Mouse (Mus musculus) urinary bladder, postnatal 36 days (tissue): ENCODE results near the gene Ssu2.

Source experiments
- DNase-seq, 2 experiments: peaks; one replicate each; pipeline ENCODE4 v3.0.0; 2022; ENCODE audit warnings: low spot score in 2 of 2, mixed read lengths in 1 of 2

Ssu2 gene

DNA sequence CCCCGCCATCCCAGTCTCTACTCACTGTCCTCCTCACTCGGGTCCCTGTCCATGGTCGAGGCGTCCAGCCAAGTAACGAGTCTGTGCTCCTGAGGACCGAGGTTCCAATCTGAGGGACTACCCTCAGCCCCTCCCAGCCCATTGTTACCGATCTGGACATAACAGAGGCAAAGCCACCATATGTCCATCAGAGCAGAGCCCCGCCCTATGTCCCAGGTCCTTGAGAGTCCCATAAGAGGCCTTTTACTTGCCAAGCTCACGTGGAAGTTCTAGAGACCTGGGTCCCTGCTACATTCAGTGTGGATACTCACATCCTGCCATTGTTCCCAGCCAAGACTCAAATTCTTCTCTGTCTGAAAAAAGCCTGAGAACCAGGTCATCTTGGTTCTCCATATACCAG is at the start of gene Ssu2:
TSS of gene Ssu2 (minus strand) at position 77 of the 400 bp plus-strand sequence.
- no peak for DNase-seq

DNA sequence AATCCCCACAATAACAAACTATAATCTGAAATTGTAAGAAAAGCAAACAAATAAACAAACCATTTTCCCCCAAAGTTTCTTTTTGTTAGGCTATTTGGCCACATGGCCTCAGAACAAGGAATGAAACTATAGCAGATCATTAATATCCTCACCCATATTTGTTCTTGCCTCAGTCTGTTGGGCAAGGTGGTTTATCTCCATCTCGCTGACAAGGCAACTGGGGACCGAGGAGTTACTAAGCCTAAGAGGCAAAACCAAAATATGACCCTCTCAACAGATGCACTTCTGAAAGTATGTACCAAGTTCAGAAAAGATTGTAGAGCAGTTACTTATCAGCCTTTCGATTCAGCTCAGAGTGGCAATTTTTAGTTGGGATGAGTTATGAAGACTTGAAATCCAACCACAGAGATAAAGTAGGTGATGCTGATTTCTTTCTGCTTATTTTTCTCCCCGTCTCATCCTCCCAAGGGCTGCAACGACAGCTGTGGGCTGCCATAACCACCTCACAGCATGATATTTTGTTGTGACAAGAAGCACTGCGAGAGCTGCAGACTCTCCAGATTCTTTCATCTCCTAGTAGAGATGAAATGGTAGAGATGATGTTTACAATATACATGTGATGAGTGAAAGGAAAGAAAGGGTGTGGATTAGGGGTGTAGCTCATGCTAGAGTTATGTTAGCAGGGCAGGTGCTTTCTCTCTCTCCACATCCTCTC is 38.4 kb upstream of the Ssu2 start:
- no peak for DNase-seq

DNA sequence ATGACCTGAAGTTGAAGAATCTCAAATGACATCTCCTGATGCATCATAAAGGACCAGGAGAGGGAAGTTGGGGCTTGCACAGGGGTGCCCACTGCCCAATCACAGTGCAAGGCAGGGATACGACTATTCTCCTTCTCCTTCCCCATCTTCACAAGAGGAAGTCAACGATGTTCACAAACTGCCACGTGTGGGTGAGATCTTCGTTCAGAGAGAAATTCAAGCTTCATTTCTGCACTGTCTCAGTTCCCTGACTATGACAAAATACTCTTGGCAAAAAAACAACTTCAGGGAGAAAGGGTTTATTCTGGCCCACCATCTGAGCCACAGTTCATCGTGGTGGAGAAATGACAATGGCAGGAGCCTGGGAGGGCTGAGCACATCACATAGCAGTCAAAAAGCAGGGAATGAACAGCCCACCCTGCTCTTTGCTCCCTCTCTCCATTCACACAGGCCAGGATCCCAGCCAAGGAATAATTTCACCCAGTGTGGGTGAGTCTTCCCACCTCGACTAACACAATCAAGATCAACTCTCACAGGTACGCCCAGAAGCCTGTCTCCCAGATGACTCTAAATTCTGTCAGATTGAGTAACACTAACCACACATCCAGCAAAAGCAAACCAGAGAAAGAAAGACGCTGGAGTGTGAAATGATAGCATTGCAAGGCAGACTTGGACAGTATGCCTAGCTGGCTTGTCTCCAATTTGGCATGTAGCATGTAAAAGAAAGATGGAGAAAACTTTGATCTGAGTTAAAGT is 36.1 kb upstream of the Ssu2 start:
- DNase-seq: no peak

DNA sequence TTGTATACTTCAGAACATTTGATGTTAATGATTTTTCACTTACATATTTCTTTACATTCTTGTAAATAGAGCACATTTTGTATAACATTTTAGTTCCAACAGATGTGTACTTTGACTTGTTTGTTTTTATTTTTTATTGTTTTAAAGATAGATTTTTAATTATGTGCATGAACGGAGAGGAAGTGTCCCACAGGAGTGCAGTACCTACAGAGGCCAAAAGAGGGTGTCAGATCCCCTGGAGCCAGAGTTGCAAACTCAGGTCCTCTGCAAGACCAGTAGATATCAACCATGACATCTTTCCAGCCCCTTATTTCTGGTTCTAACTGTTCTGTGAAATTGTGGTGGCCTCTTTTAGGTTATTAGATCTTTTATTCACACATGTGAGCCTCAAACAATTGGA is 33.1 kb upstream of the Ssu2 start:
- no peak for DNase-seq

DNA sequence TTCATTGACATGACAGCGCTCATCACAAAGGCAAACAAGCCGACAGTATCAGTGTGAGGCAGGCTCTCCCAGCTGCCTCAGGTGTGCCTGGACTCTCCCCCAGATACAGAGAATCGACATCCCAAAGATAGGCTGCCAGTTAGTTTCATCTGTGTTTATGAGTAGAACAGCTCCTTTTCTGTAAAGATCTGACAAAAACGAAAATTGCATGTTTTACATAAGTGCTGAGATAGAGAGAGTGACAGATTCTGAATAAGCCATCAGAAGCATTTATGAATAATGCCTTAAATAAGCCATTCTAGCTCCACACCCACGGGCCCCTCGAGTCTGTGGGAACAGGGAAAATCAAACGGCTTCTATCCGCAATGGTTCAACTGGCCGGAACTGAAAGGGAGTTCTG is 31.5 kb upstream of the Ssu2 start:
- no peak for DNase-seq

DNA sequence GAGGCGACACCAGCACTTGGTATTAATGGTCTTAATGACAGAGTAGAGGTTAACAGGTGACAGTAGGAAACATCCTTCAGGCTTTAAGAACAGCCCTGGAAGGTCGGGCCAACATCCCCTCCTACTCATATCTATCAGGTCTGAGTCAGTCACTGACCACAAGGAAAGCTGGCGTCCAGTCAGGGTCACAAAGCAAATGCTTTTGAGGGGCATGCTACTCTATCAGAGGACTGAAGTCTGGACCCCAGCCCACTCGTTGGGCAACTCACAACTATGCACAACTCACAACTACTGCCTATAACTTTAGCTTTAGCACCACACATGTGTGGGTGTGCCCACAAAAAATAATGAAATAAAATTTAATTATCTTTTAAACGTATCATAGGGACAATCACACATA is 16.3 kb upstream of the Ssu2 start:
- DNase-seq: no peak

DNA sequence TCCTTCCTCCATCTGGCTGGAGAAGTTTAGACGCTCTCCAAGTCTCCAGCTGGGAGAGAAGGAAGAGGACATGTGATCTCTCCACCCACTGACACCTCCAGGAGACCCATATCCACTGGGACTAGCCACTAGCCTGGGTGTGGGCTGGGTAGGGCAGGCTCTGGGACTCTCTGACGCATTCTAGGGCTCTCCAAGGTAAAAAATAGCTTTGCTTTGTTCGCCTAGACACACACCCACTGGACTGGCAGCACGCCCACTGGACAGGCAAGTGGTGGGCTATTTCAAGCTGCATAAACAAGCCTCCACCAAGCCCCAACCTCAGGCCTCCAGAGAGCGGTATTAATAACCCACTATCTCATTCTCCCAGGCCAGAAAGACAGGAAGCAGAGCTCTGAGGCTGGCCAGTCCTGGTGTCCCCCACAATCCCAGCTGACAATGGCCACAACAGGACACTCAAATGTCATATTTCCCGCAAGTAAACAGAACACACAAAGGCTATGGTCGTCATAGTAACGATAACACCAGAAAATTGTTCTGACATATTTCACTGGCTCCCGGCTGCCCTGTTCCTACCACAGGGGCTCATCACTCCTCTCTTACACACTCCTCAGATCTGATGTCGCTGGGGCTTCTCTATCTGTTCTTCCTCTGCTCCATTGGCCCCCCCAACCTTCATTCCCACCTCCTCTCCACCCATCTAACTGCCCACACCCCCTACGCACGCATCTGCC is 14.3 kb upstream of the Ssu2 start:
- DNase-seq: peak; percentile 12 to 49

DNA sequence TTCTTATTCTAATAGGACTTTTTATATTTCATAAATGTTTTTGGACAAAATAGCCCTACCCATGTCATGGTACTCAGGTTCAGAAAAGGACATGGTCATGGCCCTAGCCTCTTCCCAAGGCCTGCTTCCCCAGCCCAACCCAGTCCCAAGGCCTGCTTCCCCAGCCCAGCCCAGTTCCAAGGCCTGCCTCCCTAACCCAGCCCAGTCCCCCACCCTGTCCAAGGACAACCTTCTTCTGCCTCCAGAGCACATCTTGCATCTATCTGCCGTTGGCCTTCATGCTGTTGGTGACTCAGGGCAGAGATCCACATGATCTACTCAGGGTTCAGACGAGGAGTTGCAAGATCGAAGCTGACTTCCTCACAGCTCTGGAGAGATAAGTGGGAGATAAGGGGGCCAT is 9.5 kb upstream of the Ssu2 start:
- no peak for DNase-seq

DNA sequence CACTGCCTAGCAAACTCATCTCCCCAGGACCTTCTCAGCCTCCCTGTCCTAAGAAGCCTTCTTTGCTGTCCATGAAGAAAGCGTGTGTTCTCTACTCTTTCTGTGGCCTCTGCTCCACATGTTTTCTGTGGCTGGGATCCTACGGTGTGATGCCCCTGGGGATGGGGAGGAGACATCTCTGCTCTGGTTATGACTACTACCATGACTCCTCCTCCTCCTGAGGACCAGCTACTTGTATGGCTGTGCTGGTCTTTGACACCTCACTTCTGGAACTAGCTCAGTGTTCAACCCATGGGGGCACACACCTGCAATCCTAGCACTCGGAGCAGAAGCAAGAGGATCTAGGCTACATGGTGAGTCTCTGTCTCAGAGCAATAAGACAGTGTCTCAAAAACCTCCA is 8.5 kb upstream of the Ssu2 start:
- no peak for DNase-seq

DNA sequence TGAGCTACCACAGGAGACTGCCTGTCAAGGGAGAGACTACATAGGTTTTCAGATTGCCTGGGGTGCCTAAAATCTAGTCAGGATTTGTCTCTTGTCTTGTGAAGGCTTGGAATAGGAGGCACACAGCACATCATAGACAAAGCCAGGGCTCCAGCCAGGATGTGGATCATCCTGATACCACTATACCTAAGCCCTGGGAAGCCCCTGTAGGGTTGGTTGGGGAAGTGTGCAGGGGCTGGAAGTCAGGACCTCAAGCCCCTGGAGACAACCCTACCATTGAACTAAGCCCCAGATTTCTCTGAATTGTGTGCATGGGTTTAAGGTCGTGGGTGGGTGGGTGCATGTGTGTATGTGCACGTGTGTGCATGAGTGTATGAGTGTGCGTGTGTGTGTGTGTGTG is 562 bp upstream of the Ssu2 start:
- no peak for DNase-seq

DNA sequence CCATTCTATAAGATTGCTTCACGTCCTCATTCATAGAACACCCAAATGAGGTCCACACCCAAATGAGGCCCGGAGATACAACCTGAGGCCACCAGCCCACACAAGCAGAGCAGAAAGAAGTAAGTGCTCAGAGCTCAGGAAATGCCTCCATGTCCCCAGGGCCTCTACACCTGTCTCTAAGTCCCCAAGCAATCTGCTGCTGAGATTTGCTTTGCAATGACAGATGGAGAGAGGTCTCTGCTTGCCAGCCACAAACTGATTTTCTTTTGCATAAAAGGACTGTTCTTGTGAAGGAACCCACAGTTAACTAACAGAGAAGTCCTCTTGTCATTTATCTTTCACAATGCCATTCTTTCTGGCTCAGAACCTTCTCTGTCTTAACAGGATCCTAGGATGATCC is 1.6 kb downstream of the Ssu2 start:
- DNase-seq: no peak

DNA sequence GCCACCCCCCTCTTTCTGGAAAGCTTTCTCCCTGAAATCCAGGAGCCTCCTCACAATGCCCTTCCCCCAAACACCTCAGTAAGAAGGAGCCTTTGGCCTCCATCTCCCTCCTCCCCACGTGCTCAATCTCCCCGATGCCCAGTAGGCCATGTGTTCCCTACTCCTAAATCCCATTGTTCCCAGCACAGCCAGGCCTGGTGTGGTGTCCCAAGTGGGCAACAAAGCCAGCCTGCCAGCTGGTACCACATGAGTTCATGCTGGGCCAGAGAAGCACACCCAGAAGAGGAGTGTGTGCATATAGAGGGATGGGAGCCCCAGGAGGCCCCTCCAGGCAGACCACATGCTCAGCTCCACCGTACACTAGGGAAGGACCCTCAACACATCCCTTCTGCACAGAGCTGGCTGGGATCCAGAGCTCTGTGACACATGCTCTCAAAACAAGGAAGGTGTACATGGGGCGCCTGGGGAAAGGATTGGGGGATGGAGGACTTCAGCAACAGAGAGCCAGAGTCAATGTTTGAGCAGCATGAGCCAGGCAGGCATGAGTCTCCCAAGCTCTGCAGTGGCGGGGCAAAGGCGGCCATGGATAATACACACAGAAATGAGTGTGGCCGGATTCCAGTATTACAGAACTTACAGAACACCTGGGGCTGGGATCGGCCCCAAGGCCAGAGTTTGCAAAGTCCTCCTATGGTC is 4.7 kb downstream of the Ssu2 start:
- no peak for DNase-seq

DNA sequence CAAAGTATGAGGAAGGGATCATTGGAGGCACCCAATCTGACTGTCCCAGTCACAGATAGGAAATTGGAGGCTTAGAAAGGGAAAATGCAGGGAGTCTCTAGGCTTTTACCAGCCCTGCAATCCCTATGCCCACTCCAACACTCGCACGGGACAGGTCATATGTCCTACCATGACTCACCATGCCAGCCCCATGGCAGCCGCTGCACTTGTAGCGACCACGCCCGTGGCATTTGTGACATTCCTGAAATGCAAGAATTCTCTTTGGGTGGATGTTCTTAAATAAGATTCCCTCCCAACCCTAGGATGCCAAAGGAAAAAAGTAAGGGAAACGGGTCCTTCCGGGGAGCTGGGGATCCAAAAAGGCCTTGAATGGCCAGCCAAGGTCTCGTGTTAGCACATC is 8.8 kb downstream of the Ssu2 start:
- DNase-seq: no peak

DNA sequence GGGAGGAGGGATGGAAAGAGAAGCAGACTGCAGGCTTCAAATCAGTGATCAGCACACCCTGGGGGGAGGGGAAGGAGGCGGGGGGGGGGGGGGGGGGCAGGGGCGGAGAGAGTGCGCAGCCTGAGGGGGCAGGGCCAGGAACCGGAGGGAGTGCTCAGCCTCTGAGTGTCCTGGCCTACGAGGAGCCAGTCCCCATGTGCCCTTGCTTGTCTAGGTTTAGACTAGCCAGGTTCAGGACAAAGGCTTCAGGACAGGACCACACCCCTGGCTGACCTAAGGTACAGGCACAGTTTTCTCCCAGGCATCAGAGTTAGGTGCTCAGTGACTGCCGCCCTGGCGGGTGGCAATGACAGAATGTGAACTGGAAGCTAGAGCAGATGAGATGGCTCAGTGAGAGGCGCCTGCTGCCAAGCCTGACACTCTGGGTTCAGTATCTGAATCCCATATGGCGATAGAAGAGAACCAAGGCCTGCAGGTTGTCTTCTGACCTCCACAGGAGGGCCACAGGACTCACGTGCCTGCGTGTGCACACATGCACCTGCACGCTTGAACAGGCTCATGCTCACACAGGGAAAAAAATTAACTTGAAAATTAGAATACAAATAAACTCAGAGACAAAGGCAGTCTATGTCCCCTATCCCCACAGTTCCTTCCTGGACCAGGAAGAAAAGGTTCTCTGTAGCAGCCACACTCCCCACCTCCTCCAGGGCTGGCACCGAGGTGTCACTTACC is 12.0 kb downstream of the Ssu2 start:
- DNase-seq: no peak

DNA sequence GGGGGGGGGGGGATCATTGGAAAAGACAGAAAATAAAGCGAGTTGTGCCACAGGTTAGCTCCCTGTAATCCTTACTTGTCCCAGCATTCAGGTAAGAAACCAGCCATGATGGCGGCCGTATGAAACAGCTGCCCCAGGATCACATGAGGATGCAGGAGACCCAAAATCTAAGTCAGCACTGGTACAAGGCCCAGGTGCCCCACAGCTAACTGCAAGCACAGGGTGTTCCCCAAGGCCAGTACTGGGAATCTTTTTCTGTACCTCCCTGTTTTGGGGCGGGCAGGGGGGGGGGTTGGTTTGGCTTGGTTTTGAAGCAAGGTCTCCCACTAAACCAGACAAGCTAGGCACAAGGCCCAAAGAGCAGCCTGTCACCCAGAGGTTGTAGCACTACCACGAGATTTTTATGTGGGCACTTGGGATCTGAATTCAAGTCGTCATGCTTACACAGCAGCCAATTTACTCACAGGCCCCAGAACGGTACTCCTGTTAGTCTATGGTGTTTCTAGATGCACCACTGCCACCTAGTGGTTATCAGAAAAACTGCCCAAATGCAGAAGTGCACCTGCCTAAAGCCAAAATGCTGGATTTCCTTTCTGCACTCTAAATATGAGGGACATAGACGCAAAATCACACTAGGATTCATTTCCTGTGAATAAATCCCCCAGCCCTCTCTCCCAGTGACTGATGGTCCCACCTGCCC is 13.8 kb downstream of the Ssu2 start:
- peak; percentile 8 to 10 for DNase-seq

DNA sequence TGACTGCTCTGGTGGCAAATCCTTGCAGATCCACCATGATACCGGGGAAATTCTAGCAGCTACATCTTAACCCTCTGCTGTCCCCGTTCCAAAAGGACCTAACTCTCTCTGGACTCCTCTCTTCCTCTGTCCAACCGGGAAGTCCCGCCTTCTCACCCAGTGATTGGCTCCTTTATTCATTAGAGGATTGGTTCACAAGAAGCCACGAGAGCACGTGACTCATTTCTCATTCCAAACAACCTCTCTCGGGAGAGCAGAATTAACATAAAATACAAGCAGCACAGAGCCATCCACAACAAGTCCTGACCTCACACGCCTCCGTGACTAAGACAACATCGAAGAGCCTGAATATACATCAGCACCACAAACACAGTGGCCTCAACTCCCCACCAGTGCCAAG is 22.5 kb downstream of the Ssu2 start:
- DNase-seq: no peak

DNA sequence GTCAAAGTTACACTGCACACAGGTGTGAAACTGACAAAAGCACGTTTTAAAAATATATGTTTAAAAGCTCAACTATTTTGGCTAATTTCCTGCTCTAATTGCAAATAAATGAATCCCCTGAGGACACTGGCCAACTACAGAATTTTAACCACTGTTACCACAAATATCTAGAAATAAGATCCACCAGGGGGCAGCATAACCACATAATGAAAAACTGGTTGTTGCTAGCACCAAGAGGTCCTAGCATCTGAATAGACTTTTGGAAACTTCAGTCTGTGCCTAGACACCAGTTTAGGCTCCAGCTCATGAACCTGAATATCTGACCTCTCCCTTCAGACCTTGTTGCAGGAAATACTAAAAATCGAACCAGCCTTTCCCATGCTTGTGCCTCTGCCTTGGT is 23.2 kb downstream of the Ssu2 start:
- DNase-seq: no peak

DNA sequence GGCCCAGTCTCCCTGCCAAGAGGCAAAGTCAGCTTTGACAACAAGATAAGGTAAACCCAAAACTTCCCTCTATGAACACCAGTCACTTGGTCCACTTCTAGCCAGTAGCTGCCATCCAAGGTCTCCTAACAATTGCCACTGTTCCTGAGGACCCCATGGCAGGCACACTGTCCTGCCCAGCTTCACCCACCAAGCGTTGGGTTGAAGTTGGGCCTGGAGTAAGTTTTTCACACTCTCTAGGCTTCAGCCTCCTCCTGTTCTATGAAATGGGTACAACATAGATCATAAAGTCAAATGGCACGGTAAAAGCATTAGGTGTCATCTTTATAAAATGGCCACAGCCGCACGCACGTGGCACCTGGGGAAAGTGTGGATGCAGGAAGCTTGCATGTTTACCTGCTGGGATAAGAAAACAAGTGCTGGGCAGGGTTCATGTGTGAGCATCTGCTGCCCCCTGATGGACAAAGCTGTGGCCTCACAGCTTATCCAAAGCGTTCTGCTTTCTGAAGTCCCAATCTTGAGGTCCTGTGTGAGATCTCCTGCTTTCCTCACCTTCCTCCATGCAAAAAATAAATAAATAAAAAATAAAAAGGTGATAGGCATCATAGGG is 25.4 kb downstream of the Ssu2 start:
- peak; percentile 60 to 66 for DNase-seq

DNA sequence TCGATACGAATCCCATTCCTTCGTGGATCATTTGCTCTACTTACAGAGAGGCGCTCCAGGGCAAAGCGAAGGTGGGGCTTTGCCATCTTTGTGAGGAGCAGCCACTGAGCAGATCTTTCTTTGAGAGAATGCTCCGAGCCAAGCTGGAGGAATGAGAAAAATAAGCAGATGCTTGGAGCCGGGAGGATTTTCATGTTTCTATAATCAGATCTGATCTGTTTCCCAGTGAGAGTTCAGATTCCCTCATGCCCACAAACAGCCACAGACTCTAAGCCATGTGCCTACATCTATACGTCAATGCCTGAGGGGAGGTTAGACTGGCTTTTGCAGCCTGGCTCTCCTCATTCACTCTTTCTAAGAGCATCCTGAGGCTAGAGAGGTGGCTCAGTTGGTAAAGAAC is 27.1 kb downstream of the Ssu2 start:
- no peak for DNase-seq

DNA sequence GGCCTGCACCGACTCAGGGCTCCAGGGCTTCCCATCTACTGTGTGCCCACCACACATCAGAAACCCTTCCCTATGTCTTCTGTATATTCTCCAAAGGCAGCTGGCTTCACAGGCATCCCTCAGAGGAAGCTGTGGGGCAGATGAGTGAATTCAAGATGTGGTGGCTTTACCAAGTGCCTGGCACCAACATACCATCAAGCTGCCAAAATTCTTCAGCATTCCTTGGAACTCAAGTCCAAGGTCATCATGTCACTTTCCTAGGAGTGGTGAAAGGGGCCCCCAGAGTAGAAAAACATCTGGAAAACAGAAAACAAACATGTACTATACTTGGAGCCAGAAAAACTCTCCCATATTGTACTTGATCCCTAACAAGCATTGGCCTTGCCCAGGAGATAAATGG is 28.5 kb downstream of the Ssu2 start:
- DNase-seq: no peak

DNA sequence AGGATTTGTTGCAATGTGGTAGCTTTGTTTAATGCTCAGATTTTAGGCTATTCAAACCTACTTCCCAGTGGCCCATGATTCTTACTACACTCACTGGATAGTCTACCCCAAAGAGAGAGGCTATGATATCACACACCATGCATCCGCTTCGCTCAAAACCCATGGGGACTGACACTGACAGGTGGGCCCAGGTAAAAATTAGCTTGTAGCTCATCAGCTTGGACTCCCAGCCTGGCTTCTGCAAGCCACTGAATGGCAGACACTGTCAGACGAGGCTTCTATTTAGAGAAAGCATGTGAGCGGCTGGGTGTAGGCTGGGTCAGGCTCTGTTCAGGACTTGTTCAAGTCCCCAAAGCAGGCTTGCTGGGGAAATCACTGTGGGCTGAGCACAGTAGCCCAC is 37.4 kb downstream of the Ssu2 start:
- DNase-seq: no peak
